Mouse (Mus musculus): ENCODE measurements around the gene Plcb1. TPM values are rescaled to one million over a fixed set of nuclear protein-coding genes. Genes with fewer than 3 reads are reported as not detected.

Plcb1 gene
- polyA plus RNA-seq, 1 experiment from 2014 or later = 7.9 TPM

- WGBS = 57% methylated on average over 3 of the region's 3 CpGs
- H3K9me3 ChIP-seq (ENCODE audit: control insufficient read depth, low read length) = no peaks in the 10 kb centered on the region
- no peak for DNase-seq (ENCODE audit: low spot score)
- no peaks in the 10 kb centered on the region for H3K4me1 ChIP-seq (replicated peaks; ENCODE audit: control insufficient read depth, insufficient read depth, low read length)
- H3K27me3 ChIP-seq (replicated peaks; ENCODE audit: control insufficient read depth, insufficient read depth, low read length) = no peaks in the 10 kb centered on the region
- H3K36me3 ChIP-seq (ENCODE audit: control insufficient read depth, insufficient read depth, low read length) = no peaks in the 10 kb centered on the region
- no peak overlapping the region for H3K4me2 ChIP-seq
- H3K4me3 ChIP-seq (ENCODE audit: low read depth, low read length) = no peak overlapping the region
- no peak overlapping the region for H3K27ac ChIP-seq (ENCODE audit: low read depth, low read length)
- H3K9ac ChIP-seq (ENCODE audit: low read depth, low read length) = no peak overlapping the region
- no peak for ATAC-seq (replicated peaks; ENCODE audit: low FRiP score)
Observed at GRCm38 (mm10) chr2:135165512-135165911, 379.6 kb downstream of the Plcb1 start.

GRCm38 (mm10) chr2:135175544-135175943 lies 389.7 kb downstream of the Plcb1 start:
- no peak for ATAC-seq (replicated peaks; ENCODE audit: low FRiP score)
- 70% methylated on average over 4 of the region's 4 CpGs for WGBS
- no peak overlapping the region for H3K4me3 ChIP-seq (ENCODE audit: low read depth, low read length)

GRCm38 (mm10) chr2:135187659-135188058 lies 401.8 kb downstream of the Plcb1 start:
- 74% methylated on average over 6 of the region's 6 CpGs for WGBS
- DNase-seq (ENCODE audit: low spot score) (no peak), ATAC-seq (replicated peaks; ENCODE audit: low FRiP score) (no peak)
- Histone ChIP-seq H3K4me1 (replicated peaks; ENCODE audit: control insufficient read depth, insufficient read depth, low read length) (no peaks in the 10 kb centered on the region), H3K27me3 (replicated peaks; ENCODE audit: control insufficient read depth, insufficient read depth, low read length) (no peaks in the 10 kb centered on the region), H3K9me3 (ENCODE audit: control insufficient read depth, low read length) (no peaks in the 10 kb centered on the region), H3K36me3 (ENCODE audit: control insufficient read depth, insufficient read depth, low read length) (no peaks in the 10 kb centered on the region), H3K4me2 (no peak overlapping the region), H3K9ac (ENCODE audit: low read depth, low read length) (no peak overlapping the region), H3K27ac (ENCODE audit: low read depth, low read length) (no peak overlapping the region), H3K4me3 (ENCODE audit: low read depth, low read length) (no peak overlapping the region)

More at GRCm38 (mm10) chr2:135175544-135175943, 389.7 kb downstream of the Plcb1 start:
- Histone ChIP-seq H3K36me3 (ENCODE audit: control insufficient read depth, insufficient read depth, low read length) (no peaks in the 10 kb centered on the region), H3K9me3 (ENCODE audit: control insufficient read depth, low read length) (no peaks in the 10 kb centered on the region), H3K9ac (ENCODE audit: low read depth, low read length) (no peak overlapping the region), H3K4me1 (replicated peaks; ENCODE audit: control insufficient read depth, insufficient read depth, low read length) (no peaks in the 10 kb centered on the region), H3K27ac (ENCODE audit: low read depth, low read length) (no peak overlapping the region), H3K4me2 (no peak overlapping the region), H3K27me3 (replicated peaks; ENCODE audit: control insufficient read depth, insufficient read depth, low read length) (no peaks in the 10 kb centered on the region)
- DNase-seq (ENCODE audit: low spot score) = no peak

GRCm38 (mm10) chr2:135200830-135201229 lies 415.0 kb downstream of the Plcb1 start:
- H3K9ac ChIP-seq (ENCODE audit: low read depth, low read length) = no peak overlapping the region
- H3K27ac ChIP-seq (ENCODE audit: low read depth, low read length) = no peak overlapping the region
- 71% methylated on average over 3 of the region's 3 CpGs for WGBS
- H3K36me3 ChIP-seq (ENCODE audit: control insufficient read depth, insufficient read depth, low read length) = no peaks in the 10 kb centered on the region
- no peak overlapping the region for H3K4me3 ChIP-seq (ENCODE audit: low read depth, low read length)
- ATAC-seq (replicated peaks; ENCODE audit: low FRiP score) (no peak), DNase-seq (ENCODE audit: low spot score) (no peak)
- H3K4me2 ChIP-seq = no peak overlapping the region
- no peaks in the 10 kb centered on the region for H3K27me3 ChIP-seq (replicated peaks; ENCODE audit: control insufficient read depth, insufficient read depth, low read length)
- no peaks in the 10 kb centered on the region for H3K9me3 ChIP-seq (ENCODE audit: control insufficient read depth, low read length)
- H3K4me1 ChIP-seq (replicated peaks; ENCODE audit: control insufficient read depth, insufficient read depth, low read length) = no peaks in the 10 kb centered on the region

GRCm38 (mm10) chr2:135202390-135202789 lies 416.5 kb downstream of the Plcb1 start:
- Histone ChIP-seq H3K36me3 (ENCODE audit: control insufficient read depth, insufficient read depth, low read length) (no peaks in the 10 kb centered on the region), H3K9me3 (ENCODE audit: control insufficient read depth, low read length) (no peaks in the 10 kb centered on the region), H3K27me3 (replicated peaks; ENCODE audit: control insufficient read depth, insufficient read depth, low read length) (no peaks in the 10 kb centered on the region), H3K9ac (ENCODE audit: low read depth, low read length) (no peak overlapping the region), H3K4me1 (replicated peaks; ENCODE audit: control insufficient read depth, insufficient read depth, low read length) (no peaks in the 10 kb centered on the region), H3K4me2 (no peak overlapping the region), H3K4me3 (ENCODE audit: low read depth, low read length) (no peak overlapping the region), H3K27ac (ENCODE audit: low read depth, low read length) (no peak overlapping the region)
- DNase-seq (ENCODE audit: low spot score) (no peak), ATAC-seq (replicated peaks; ENCODE audit: low FRiP score) (no peak)
- 77% methylated on average over 4 of the region's 4 CpGs for WGBS

GRCm38 (mm10) chr2:135204141-135205120 lies 418.6 kb downstream of the Plcb1 start:
- ATAC-seq (replicated peaks; ENCODE audit: low FRiP score) (no peak), DNase-seq (ENCODE audit: low spot score) (no peak)
- H3K36me3 ChIP-seq (ENCODE audit: control insufficient read depth, insufficient read depth, low read length) = no peaks in the 10 kb centered on the region
- H3K4me2 ChIP-seq = no peak overlapping the region
- no peak overlapping the region for H3K4me3 ChIP-seq (ENCODE audit: low read depth, low read length)
- whole genome bisulfite sequencing = 84% methylated on average over 11 of the region's 11 CpGs
- H3K9ac ChIP-seq (ENCODE audit: low read depth, low read length) = no peak overlapping the region
- H3K27ac ChIP-seq (ENCODE audit: low read depth, low read length) = no peak overlapping the region
- H3K27me3 ChIP-seq (replicated peaks; ENCODE audit: control insufficient read depth, insufficient read depth, low read length) = no peaks in the 10 kb centered on the region
- no peaks in the 10 kb centered on the region for H3K4me1 ChIP-seq (replicated peaks; ENCODE audit: control insufficient read depth, insufficient read depth, low read length)
- H3K9me3 ChIP-seq (ENCODE audit: control insufficient read depth, low read length) = no peaks in the 10 kb centered on the region

GRCm38 (mm10) chr2:135208890-135209289 lies 423.0 kb downstream of the Plcb1 start:
- WGBS = 90% methylated on average over 1 of the region's 1 CpGs
- H3K4me3 ChIP-seq (ENCODE audit: low read depth, low read length) = no peak overlapping the region
- no peak overlapping the region for H3K27ac ChIP-seq (ENCODE audit: low read depth, low read length)
- H3K9ac ChIP-seq (ENCODE audit: low read depth, low read length) = no peak overlapping the region
- no peaks in the 10 kb centered on the region for H3K4me1 ChIP-seq (replicated peaks; ENCODE audit: control insufficient read depth, insufficient read depth, low read length)
- ATAC-seq (replicated peaks; ENCODE audit: low FRiP score) (no peak), DNase-seq (ENCODE audit: low spot score) (no peak)
- no peaks in the 10 kb centered on the region for H3K27me3 ChIP-seq (replicated peaks; ENCODE audit: control insufficient read depth, insufficient read depth, low read length)
- H3K9me3 ChIP-seq (ENCODE audit: control insufficient read depth, low read length) = no peaks in the 10 kb centered on the region
- no peak overlapping the region for H3K4me2 ChIP-seq
- H3K36me3 ChIP-seq (ENCODE audit: control insufficient read depth, insufficient read depth, low read length) = no peaks in the 10 kb centered on the region

GRCm38 (mm10) chr2:135214746-135215448 lies 429.0 kb downstream of the Plcb1 start:
- H3K9ac ChIP-seq (ENCODE audit: low read depth, low read length) = no peak overlapping the region
- H3K9me3 ChIP-seq (ENCODE audit: control insufficient read depth, low read length) = no peaks in the 10 kb centered on the region
- H3K4me3 ChIP-seq (ENCODE audit: low read depth, low read length) = no peak overlapping the region
- no peaks in the 10 kb centered on the region for H3K27me3 ChIP-seq (replicated peaks; ENCODE audit: control insufficient read depth, insufficient read depth, low read length)
- H3K27ac ChIP-seq (ENCODE audit: low read depth, low read length) = no peak overlapping the region
- H3K4me2 ChIP-seq = no peak overlapping the region
- no peaks in the 10 kb centered on the region for H3K36me3 ChIP-seq (ENCODE audit: control insufficient read depth, insufficient read depth, low read length)
- ATAC-seq (replicated peaks; ENCODE audit: low FRiP score) (no peak), DNase-seq (ENCODE audit: low spot score) (no peak)
- no peaks in the 10 kb centered on the region for H3K4me1 ChIP-seq (replicated peaks; ENCODE audit: control insufficient read depth, insufficient read depth, low read length)
- WGBS = 49% methylated on average over 4 of the region's 4 CpGs

All from liver, embryonic 11.5 days (tissue).